Mouse (Mus musculus) hindbrain, embryonic 14.5 days (tissue): ENCODE measurements around the gene Xylt1. TPM values are rescaled to one million over a fixed set of nuclear protein-coding genes. Genes with fewer than 3 reads are reported as not detected.

ENCODE experiments used
- ATAC-seq: fragments of 200-750 bp; cut with Nextera tagmentation; 2 replicates; pipeline ENCODE4 v1.8.0; 2017; ENCODE audit warnings: moderate number of reproducible peaks, mild to moderate bottlenecking, moderate TSS enrichment, moderate library complexity; ENCODE audit not compliant: low FRiP score
- DNase-seq: peaks from one replicate; pipeline ENCODE4 v3.0.0-alpha.2; 2015; ENCODE audit warnings: low spot score
- H3K27ac ChIP-seq: fragments of 300-500 bp; sonication (generic); 2 replicates; pipeline ENCODE4 v1.5.1; 2014; ENCODE audit warnings: mild to moderate bottlenecking, moderate library complexity
- H3K27me3 ChIP-seq: fragments of 300-500 bp; sonication (generic); 2 replicates; pipeline ENCODE4 v1.6.1; 2014; ENCODE audit warnings: mild to moderate bottlenecking, low read length, mixed read lengths; ENCODE audit not compliant: control insufficient read depth, insufficient read depth
- H3K36me3 ChIP-seq: fragments of 300-500 bp; sonication (generic); replicated peaks from 2 replicates; pipeline ENCODE4 v1.6.1; 2014; ENCODE audit not compliant: control insufficient read depth, insufficient read depth
- H3K4me1 ChIP-seq: fragments of 300-500 bp; sonication (generic); replicated peaks from 2 replicates; pipeline ENCODE4 v1.6.1; 2014; ENCODE audit warnings: antibody characterized with exemption, low read length, mixed read lengths; ENCODE audit not compliant: control insufficient read depth, insufficient read depth
- H3K4me2 ChIP-seq: fragments of 300-500 bp; sonication (generic); replicated peaks from 2 replicates; pipeline ENCODE4 v1.6.1; 2014; ENCODE audit warnings: mild to moderate bottlenecking, moderate library complexity
- H3K4me3 ChIP-seq: fragments of 300-500 bp; sonication (generic); replicated peaks from 2 replicates; pipeline ENCODE4 v1.5.1; 2014; ENCODE audit warnings: mild to moderate bottlenecking, low read length
- H3K9ac ChIP-seq: fragments of 300-500 bp; sonication (generic); 2 replicates; pipeline ENCODE4 v1.6.1; 2014
- H3K9me3 ChIP-seq: fragments of 300-500 bp; sonication (generic); 2 replicates; pipeline ENCODE4 v1.6.1; 2016; ENCODE audit warnings: low read length; ENCODE audit not compliant: control insufficient read depth
- WGBS: fragments of 180-500 bp; shearing (Covaris S2); extraction: QIAGEN DNeasy Blood & Tissue Kit; methylation state at CpG from one replicate; pipeline ENCODE4 v1.1.7; 2014; 5-methylcytosine and 5-hydroxymethylcytosine counted together
- polyA plus RNA-seq: library from polyadenylated mRNA; unstranded; fragments of >200 nt; fragmentation: Nextera tagmentation; extraction: Ambion mirVana; gene quantifications from 2 replicates; pipeline ENCODE4 v1.2.1, GENCODE M21; 2014

Xylt1 gene
- polyA plus RNA-seq, 1 experiment from 2014 or later, result 4.3 TPM

DNA sequence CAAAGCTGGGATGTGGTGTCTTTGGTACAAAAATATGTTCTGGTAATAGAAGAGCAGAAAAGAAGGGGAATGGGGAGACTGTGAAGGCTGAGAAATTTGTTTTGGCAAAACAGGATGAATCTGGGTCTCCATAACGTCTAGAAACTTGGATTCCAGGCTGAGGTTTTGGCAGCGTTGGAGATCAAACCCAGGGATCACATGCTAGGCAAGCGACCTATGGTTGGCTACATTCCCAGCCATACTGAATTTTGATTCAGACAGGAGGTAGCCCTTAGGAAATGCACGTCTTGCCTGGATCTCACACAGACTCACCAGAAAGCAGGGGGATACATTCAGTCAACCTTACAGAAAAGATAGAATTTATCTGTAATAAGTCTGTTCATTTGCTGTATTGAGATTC, 84.2 kb downstream of the Xylt1 start:
- H3K9ac ChIP-seq, result no peak overlapping the region
- no peak overlapping the region for H3K27ac ChIP-seq
- no peak overlapping the region for H3K4me3 ChIP-seq
- H3K36me3 ChIP-seq, result no peaks in the 10 kb centered on the region
- WGBS, result 62% methylated on average over 4 of the region's 4 CpGs
- H3K4me1 ChIP-seq, result peaks cover 9% of the 10 kb centered on the region
- DNase-seq, result no peak
- no peaks in the 10 kb centered on the region for H3K27me3 ChIP-seq
- no peak for ATAC-seq
- no peak overlapping the region for H3K4me2 ChIP-seq
- H3K9me3 ChIP-seq, result no peaks in the 10 kb centered on the region

DNA sequence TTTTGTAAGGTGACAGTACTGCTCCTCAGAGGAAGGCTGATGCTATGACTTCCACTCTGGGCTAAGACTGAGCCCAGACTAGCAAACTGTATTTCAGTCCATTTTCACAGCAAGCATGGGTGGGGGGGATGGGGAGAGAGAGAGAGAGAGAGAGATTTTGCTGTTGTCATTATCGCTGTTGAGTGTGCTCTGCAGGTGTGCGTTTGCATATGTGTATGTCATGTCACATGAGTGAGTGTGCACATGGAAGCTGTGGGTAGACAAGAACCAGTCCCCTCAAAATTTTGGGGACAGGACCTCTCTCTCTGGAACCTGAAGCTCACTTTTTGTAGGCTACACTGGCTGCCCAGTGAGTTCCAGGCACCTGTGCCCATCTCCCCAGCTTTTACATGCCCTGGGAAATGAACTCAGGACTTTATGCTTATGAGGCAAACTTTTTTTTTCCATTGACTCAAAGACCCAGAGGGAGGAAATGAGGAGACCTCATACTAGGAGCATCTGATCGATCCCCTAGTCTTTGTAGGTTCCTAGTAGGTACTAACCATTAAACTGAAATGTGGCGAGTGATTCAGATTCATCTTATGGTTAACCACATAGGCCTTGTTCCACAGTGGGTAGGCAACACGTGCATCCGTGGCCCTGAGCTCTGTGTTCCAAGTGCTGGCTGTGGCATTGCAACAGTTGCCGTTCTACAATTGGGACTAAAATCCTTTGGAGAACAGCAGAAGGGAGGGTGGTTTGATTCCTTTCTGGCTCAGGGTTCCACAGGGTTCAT, 85.4 kb downstream of the Xylt1 start:
- DNase-seq (no peak), ATAC-seq (no peak)
- Histone ChIP-seq H3K4me3 (no peak overlapping the region), H3K4me2 (no peak overlapping the region), H3K36me3 (no peaks in the 10 kb centered on the region), H3K27me3 (no peaks in the 10 kb centered on the region), H3K9ac (no peak overlapping the region), H3K27ac (no peak overlapping the region), H3K4me1 (peaks cover 9% of the 10 kb centered on the region), H3K9me3 (no peaks in the 10 kb centered on the region)
- 94% methylated on average over 7 of the region's 7 CpGs for WGBS

DNA sequence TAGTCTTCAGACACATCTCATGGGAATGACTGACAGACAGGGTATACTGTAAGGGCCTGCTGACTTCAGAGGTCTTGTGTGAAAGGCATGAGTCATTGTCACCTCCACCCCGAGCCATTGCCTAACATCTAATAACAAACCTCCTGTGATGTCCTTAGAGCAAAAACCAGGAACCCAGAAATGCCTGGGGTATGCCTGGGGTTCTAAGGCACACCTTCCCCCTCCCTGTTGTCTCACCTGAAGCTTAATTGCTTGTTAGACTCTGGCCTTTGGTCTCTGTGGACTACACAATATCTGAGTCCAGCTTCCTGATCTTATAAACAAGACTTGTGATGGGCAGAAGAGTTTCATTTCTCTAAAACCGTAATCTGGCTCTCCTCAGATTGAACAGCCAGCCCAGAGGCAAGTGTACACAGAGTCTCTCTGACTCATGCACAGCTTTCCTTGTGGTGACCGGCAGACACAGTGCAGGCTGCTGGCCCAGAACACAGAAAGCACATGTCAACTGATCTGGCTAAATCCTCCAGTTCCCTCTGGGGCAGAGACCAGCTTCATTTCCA, 89.5 kb downstream of the Xylt1 start:
- 77% methylated on average over 3 of the region's 3 CpGs for WGBS
- no peaks in the 10 kb centered on the region for H3K27me3 ChIP-seq
- H3K4me1 ChIP-seq, result peaks cover 24% of the 10 kb centered on the region
- ATAC-seq (no peak), DNase-seq (no peak)
- no peak overlapping the region for H3K9ac ChIP-seq
- H3K36me3 ChIP-seq, result no peaks in the 10 kb centered on the region
- H3K4me3 ChIP-seq, result no peak overlapping the region
- no peak overlapping the region for H3K4me2 ChIP-seq
- no peaks in the 10 kb centered on the region for H3K9me3 ChIP-seq
- no peak overlapping the region for H3K27ac ChIP-seq

DNA sequence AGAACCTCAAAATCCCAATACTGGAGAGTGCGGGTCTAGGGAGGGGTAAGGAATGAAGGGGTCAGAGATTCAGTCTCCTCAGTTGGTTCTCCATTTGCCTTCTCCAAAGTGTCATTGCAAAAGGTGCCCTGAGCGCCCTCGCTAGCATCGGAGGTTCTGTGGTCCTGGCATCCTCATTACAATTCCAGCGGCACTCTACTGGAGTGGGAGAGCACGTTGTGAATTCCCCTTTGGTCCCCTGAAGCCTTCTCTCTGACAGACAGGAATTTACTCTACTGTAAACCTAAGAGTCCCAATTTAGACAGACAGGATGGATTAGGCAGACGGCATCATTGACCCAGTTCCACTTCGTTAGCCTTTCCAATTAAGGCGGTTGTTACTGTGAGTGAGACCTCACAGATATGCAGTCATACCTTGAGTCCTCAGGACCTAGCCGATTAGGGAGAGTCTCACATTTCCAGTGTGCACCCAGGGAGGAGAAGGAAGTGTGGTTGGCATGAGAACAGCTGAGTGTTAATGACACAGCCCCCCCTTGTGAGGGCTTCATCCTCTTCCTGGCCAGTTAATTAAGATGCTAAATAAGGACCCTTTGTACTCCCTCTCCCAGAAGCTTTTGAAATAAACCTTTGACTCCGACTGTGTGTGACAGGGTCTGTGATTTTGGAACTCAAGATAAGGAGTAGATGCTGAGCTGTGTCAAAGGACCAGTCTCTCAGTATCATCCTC, 91.4 kb downstream of the Xylt1 start:
- H3K36me3 ChIP-seq, result no peaks in the 10 kb centered on the region
- peak; percentile 67 for ATAC-seq
- peak overlapping the region; percentile 58; the same call in 1 of the 2 replicates for H3K27ac ChIP-seq
- peaks cover 24% of the 10 kb centered on the region for H3K4me1 ChIP-seq
- no peak overlapping the region for H3K9ac ChIP-seq
- H3K4me3 ChIP-seq, result no peak overlapping the region
- H3K4me2 ChIP-seq, result peak overlapping the region; percentile 9; the same call in 1 of the 2 replicates
- no peaks in the 10 kb centered on the region for H3K9me3 ChIP-seq
- WGBS, result 29% methylated on average over 11 of the region's 11 CpGs
- DNase-seq, result no peak
- no peaks in the 10 kb centered on the region for H3K27me3 ChIP-seq

DNA sequence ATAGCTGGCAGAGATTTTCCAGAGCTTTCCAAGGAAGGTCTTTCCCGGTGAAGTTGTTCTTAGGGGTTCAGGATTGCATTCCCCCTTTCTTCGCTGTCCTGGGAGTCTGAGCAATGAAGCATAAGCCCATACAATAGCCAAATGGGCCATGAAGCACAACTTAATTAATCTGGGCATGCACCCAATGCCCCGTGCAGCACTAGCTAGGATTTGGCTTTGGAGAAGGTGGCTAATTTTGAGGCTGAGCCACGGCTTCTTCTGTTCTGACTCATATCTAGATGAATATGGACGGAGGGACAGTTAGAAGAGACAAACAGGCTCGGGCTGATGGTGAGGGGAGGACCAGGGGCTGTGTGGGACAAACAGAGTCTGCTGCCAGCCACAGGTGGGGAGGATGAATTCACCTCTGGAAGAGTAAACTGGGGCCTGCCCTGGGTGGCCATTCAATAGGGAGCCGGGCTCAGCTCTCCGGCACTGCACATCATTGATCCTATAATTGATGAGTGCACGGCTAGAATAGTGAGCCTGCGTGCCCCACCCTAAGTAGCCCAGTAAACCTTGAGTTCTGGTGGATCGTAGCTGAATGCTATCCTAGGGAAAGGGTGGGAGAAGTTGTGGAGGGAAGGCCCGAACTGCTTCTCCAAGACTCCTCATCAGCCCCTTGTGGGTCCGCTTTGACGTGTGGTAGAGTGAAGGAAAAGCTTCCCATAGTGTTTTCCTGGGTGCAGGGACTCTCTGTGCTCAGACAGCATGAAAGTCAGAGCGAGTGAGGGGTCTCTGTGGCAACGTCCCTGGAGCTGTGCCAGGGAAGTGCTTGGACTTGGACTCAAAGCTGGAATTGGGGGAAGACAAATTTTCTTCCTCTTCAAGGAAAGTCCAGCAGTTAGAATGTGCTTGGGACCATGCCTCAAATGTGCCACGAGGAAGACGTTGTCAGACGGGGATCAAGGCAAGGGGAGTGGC, 92.3 kb downstream of the Xylt1 start:
- Histone ChIP-seq H3K9ac (no peak overlapping the region), H3K27me3 (no peaks in the 10 kb centered on the region), H3K27ac (peak overlapping the region; percentile 40), H3K36me3 (no peaks in the 10 kb centered on the region), H3K4me1 (peaks cover 24% of the 10 kb centered on the region), H3K4me3 (no peak overlapping the region), H3K9me3 (no peaks in the 10 kb centered on the region), H3K4me2 (peak overlapping the region; percentile 9; the same call in 1 of the 2 replicates)
- ATAC-seq (peak; percentile 67), DNase-seq (peak; percentile 73)
- WGBS, result 25% methylated on average over 19 of the region's 19 CpGs

DNA sequence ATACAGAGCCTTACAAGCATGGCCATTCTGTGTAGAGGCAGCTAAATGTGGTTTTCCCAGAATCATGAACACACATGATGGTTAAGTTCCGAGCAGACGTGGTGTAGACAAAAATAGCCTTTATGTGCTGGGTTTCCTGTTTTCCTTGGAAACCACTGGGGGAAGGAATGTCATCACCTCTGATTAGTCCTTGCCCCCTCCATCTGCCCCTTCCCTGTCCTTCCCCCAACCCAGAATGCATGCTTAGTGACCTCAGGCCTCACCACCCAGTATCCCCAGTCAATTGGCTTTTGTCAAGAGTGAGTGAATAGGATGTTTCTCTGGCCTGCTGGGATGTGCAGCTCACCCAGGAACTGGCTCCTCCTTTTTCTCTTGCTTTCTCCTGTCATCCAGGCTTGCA, 93.5 kb downstream of the Xylt1 start:
- 11% methylated on average over 2 of the region's 2 CpGs for WGBS
- H3K4me3 ChIP-seq, result no peak overlapping the region
- no peaks in the 10 kb centered on the region for H3K36me3 ChIP-seq
- no peak overlapping the region for H3K27ac ChIP-seq
- no peaks in the 10 kb centered on the region for H3K9me3 ChIP-seq
- no peak for ATAC-seq
- H3K4me2 ChIP-seq, result no peak overlapping the region
- H3K9ac ChIP-seq, result no peak overlapping the region
- peaks cover 24% of the 10 kb centered on the region for H3K4me1 ChIP-seq
- no peak for DNase-seq
- H3K27me3 ChIP-seq, result no peaks in the 10 kb centered on the region

DNA sequence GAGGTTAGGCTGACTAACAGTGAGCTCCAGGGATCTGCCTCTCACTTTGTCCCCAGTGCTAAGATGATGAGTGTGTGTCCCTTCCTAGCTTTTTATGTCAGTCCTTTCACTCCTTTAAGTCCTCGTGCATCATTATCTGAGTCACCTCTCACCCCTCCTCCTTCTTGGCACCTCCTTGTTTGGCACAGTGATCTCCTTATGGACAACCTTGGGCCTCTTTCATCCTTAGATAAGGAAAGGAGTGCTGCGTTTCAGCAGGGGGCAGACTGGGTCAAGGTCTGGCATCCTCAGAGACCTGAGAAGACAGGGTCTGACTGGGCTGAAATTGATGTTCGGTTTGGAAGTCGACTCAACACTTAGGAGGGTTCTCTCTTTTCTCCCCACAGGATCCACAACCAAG, 94.3 kb downstream of the Xylt1 start:
- H3K9me3 ChIP-seq, result no peaks in the 10 kb centered on the region
- H3K4me2 ChIP-seq, result no peak overlapping the region
- H3K4me3 ChIP-seq, result no peak overlapping the region
- no peak overlapping the region for H3K9ac ChIP-seq
- 53% methylated on average over 4 of the region's 4 CpGs for WGBS
- H3K4me1 ChIP-seq, result peaks cover 24% of the 10 kb centered on the region
- no peaks in the 10 kb centered on the region for H3K36me3 ChIP-seq
- ATAC-seq (no peak), DNase-seq (no peak)
- H3K27me3 ChIP-seq, result no peaks in the 10 kb centered on the region
- no peak overlapping the region for H3K27ac ChIP-seq

DNA sequence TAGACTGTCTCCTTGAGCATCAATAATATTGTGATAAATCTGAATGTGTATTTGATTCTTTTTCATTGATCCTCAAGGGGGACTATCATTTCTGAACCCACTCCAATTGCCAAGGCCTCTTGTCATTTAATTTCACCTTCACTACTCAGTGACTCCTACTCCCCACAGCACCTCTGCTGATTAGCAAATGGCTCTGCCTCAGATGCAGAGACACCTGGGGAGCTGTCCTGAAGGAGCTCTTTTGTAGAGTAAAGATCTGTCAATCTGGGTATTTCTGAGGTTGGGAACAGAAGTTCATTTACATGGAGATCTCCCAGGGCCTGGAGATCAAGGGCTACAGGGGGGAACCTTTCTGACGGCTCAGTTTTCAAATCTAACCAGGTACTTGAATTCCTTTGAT, 98.2 kb downstream of the Xylt1 start:
- H3K4me3 ChIP-seq, result no peak overlapping the region
- WGBS, result 20% methylated on average over 1 of the region's 1 CpGs
- DNase-seq, result no peak
- H3K4me1 ChIP-seq, result peaks cover 4% of the 10 kb centered on the region; the same call in 1 of the 2 replicates
- no peaks in the 10 kb centered on the region for H3K9me3 ChIP-seq
- H3K9ac ChIP-seq, result no peak overlapping the region
- no peaks in the 10 kb centered on the region for H3K36me3 ChIP-seq
- no peak overlapping the region for H3K4me2 ChIP-seq
- H3K27me3 ChIP-seq, result no peaks in the 10 kb centered on the region
- no peak overlapping the region for H3K27ac ChIP-seq
- no peak for ATAC-seq
